Mouse (Mus musculus) spleen, adult 2 months (tissue): ENCODE measurements at regions not wholly inside any gene's neighbourhood (a gene's known extent, or its start where the extent isn't known, plus 50 kb on each side); places are given as distances from the start of the nearest gene placed in this dataset.

Source experiments
- CTCF ChIP-seq: fragments of 200-500 bp; IDR thresholded peaks from 2 replicates; pipeline ENCODE4 v1.5.1; 2011; ENCODE audit warnings: mild to moderate bottlenecking, inconsistent platforms; ENCODE audit not compliant: insufficient read depth, insufficient read length, insufficient replicate concordance; ENCODE audit errors: extremely low read depth
- POLR2A ChIP-seq: fragments of 200-500 bp; IDR thresholded peaks from 2 replicates; pipeline ENCODE4 v1.6.1; 2011; ENCODE audit warnings: low read depth, low read length, inconsistent platforms

- TF ChIP-seq CTCF (no peak), POLR2A (no peak)
Measured at GRCm38 (mm10) chr8:36307496-36307895, 541.9 kb downstream of the Gm19410 start.
